Mouse (Mus musculus) lung, postnatal 0 days (tissue): ENCODE results near the gene Kpnb1. TPM values are rescaled to one million over a fixed set of nuclear protein-coding genes. Genes with fewer than 3 reads are reported as not detected.

Source experiments
- ATAC-seq: fragments of 200-750 bp; cut with Nextera tagmentation; 2 replicates; pipeline ENCODE4 v1.8.0; 2017; ENCODE audit warnings: moderate library complexity
- DNase-seq: peaks from one replicate; pipeline ENCODE4 v3.0.0-alpha.2; 2016; ENCODE audit warnings: low spot score
- H3K27ac ChIP-seq: fragments of 300-500 bp; sonication (generic); 2 replicates; pipeline ENCODE4 v1.5.1; 2014; ENCODE audit warnings: antibody characterized with exemption, mild to moderate bottlenecking, low read length, mixed read lengths
- H3K27me3 ChIP-seq: fragments of 300-500 bp; sonication (generic); replicated peaks from 2 replicates; pipeline ENCODE4 v1.6.1; 2014; ENCODE audit warnings: low read length, mixed read lengths; ENCODE audit not compliant: insufficient read depth
- H3K36me3 ChIP-seq: fragments of 300-500 bp; sonication (generic); 2 replicates; pipeline ENCODE4 v1.6.1; 2014; ENCODE audit warnings: low read length, mixed read lengths; ENCODE audit not compliant: insufficient read depth
- H3K4me1 ChIP-seq: fragments of 300-500 bp; sonication (generic); 2 replicates; pipeline ENCODE4 v1.6.1; 2014; ENCODE audit warnings: antibody characterized with exemption, low read depth, low read length, mixed read lengths; ENCODE audit not compliant: insufficient read depth
- H3K4me2 ChIP-seq: fragments of 300-500 bp; sonication (generic); replicated peaks from 2 replicates; pipeline ENCODE4 v1.6.1; 2014; ENCODE audit warnings: low read depth, mild to moderate bottlenecking, low read length, moderate library complexity, mixed read lengths
- H3K4me3 ChIP-seq: fragments of 300-500 bp; sonication (generic); 2 replicates; pipeline ENCODE4 v1.5.1; 2014; ENCODE audit warnings: low read depth, low read length
- H3K9ac ChIP-seq: fragments of 300-500 bp; sonication (generic); replicated peaks from 2 replicates; pipeline ENCODE4 v1.6.1; 2014; ENCODE audit warnings: low read depth, mild to moderate bottlenecking
- H3K9me3 ChIP-seq: fragments of 300-500 bp; sonication (generic); 2 replicates; pipeline ENCODE4 v1.6.1; 2016; ENCODE audit warnings: low read length, mixed read lengths
- CTCF ChIP-seq: IDR thresholded peaks from 2 replicates; pipeline ENCODE4 v1.5.1; 2016; ENCODE audit warnings: antibody characterized with exemption, mild to moderate bottlenecking
- EP300 ChIP-seq: IDR thresholded peaks from 2 replicates; pipeline ENCODE4 v1.6.1; 2016; ENCODE audit warnings: antibody characterized with exemption, mild to moderate bottlenecking, control low read depth
- WGBS: fragments of 180-500 bp; shearing (Covaris S2); extraction: QIAGEN DNeasy Blood & Tissue Kit; methylation state at CpG from one replicate; pipeline ENCODE4 v1.1.7; 2014; 5-methylcytosine and 5-hydroxymethylcytosine counted together
- polyA plus RNA-seq: library from polyadenylated mRNA; unstranded; fragments of >200 nt; fragmentation: Nextera tagmentation; extraction: Ambion mirVana; gene quantifications from 2 replicates; pipeline ENCODE4 v1.2.1, GENCODE M21; 2015

The Kpnb1 gene
- polyA plus RNA-seq, result 17.0 and 20.3 TPM in 2 replicates

DNA sequence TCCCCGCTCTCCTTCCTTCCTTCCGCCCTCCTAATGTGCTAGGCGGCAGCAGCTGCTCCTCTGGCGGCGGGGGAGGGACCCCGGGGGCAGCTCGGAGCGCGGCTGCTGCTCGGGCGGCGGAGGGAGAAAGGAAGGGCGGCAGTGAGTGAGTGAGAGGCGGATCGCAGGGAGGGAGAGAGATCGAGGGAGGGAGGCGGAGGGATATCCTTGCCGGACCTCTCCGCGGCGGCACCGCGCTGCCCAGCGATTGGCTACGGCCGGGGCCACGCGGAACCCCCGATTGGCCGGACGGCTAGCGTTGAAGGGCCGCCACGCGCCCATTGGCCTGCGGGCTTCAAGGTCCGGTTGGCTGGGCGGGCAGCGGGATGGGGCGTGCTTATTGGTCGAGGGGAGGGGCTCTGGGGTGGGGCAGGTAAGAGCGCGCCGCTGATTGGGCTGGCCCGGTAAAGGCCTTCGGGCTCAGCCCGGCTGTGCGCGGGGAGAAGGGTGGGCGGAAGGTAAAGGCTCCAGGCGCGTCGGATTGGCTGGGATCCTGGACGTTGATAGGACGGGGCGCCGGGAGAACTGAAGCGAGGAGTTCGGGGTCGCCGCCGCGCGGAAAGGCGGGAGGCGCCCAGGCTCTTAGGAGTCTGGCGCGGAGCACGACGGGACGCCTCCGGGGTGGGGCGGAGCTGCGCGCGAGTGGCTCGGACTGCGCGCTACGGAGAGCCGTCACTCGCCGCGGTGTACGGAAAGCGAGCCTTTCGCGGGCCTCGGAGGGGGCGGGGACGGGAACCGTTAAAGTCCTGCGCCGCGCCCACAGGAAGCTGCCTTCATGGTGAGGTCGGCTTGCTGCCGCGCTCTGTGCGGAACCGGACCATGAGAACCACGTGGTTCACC, at the start of gene Kpnb1:
Gene Kpnb1, minus strand, starts transcription at position 118 of the 879 bp plus-strand sequence.
- ATAC-seq (peak; percentile 93), DNase-seq (peak; percentile 99)
- Histone ChIP-seq H3K27me3 (no peaks in the 10 kb centered on the region), H3K27ac (peak within 1 kb of the TSS; percentile 94), H3K4me1 (no peaks in the 10 kb centered on the region), H3K4me2 (peak within 1 kb of the TSS; percentile 76), H3K9ac (peak within 1 kb of the TSS; percentile 60), H3K4me3 (peak within 1 kb of the TSS; percentile 93), H3K36me3 (peaks cover 7% of the 10 kb centered on the region; the same call in 1 of the 2 replicates), H3K9me3 (no peaks in the 10 kb centered on the region)
- 1% methylated on average over 83 of the region's 101 CpGs for WGBS
- TF ChIP-seq EP300 (peak; percentile 55; the same call in 1 of the 2 replicates), CTCF (no peak; the same call in 1 of the 2 replicates)

DNA sequence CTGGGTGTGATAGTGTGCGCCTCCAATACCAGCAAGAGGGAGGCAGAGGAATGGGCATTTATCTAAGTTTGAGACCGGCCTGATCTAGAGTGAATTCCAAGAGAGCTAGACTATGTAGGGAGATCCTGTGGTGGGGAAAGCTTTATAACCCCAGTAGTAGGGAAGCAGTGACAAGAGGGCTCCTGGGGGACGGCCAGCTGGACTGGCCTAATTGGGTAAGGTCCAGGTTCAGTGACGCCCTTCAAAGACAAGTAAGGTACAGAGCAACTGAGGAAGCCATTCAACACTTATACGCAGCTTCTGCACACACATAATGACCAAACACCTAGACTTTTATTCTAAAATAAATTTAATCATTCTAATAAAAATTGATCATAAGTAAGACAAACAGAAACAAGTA, 44.8 kb upstream of the Kpnb1 start:
- Histone ChIP-seq H3K27me3 (no peaks in the 10 kb centered on the region), H3K27ac (no peak overlapping the region), H3K4me3 (no peak overlapping the region), H3K9ac (no peak overlapping the region), H3K36me3 (peaks cover 38% of the 10 kb centered on the region; the same call in 1 of the 2 replicates), H3K9me3 (no peaks in the 10 kb centered on the region), H3K4me2 (no peak overlapping the region), H3K4me1 (no peaks in the 10 kb centered on the region)
- WGBS, result 92% methylated on average over 5 of the region's 5 CpGs
- DNase-seq (no peak), ATAC-seq (no peak)
- TF ChIP-seq EP300, result no peak
- no peak for TF ChIP-seq CTCF

GRCm38 (mm10) chr11:97229396-97229795, 41.7 kb upstream of the Kpnb1 start:
- H3K4me1 ChIP-seq, result no peaks in the 10 kb centered on the region
- no peak overlapping the region for H3K9ac ChIP-seq
- H3K4me3 ChIP-seq, result no peak overlapping the region
- ATAC-seq (no peak), DNase-seq (no peak)
- no peaks in the 10 kb centered on the region for H3K9me3 ChIP-seq
- H3K27me3 ChIP-seq, result no peaks in the 10 kb centered on the region
- H3K27ac ChIP-seq, result no peak overlapping the region
- TF ChIP-seq CTCF, result no peak
- no peak for TF ChIP-seq EP300
- no peak overlapping the region for H3K4me2 ChIP-seq
- H3K36me3 ChIP-seq, result peaks cover 52% of the 10 kb centered on the region
- WGBS, result 86% methylated on average over 2 of the region's 2 CpGs

- 86% methylated on average over 7 of the region's 7 CpGs for WGBS
- H3K9me3 ChIP-seq, result no peaks in the 10 kb centered on the region
- DNase-seq (no peak), ATAC-seq (no peak)
- no peak overlapping the region for H3K9ac ChIP-seq
- H3K4me3 ChIP-seq, result no peak overlapping the region
- no peak overlapping the region for H3K4me2 ChIP-seq
- no peaks in the 10 kb centered on the region for H3K27me3 ChIP-seq
- H3K36me3 ChIP-seq, result peaks cover 50% of the 10 kb centered on the region
- no peaks in the 10 kb centered on the region for H3K4me1 ChIP-seq
- H3K27ac ChIP-seq, result no peak overlapping the region
- TF ChIP-seq EP300 (no peak), CTCF (no peak)
These were observed 41.3 kb upstream of the Kpnb1 start for GRCm38 (mm10) chr11:97228985-97229384.

- H3K9ac ChIP-seq, result no peak overlapping the region
- H3K27ac ChIP-seq, result no peak overlapping the region
- WGBS, result 100% methylated on average over 1 of the region's 1 CpGs
- ATAC-seq (no peak), DNase-seq (no peak)
- no peaks in the 10 kb centered on the region for H3K4me1 ChIP-seq
- H3K4me3 ChIP-seq, result no peak overlapping the region
- TF ChIP-seq EP300 (no peak), CTCF (no peak)
- no peaks in the 10 kb centered on the region for H3K27me3 ChIP-seq
- no peaks in the 10 kb centered on the region for H3K9me3 ChIP-seq
- peaks cover 57% of the 10 kb centered on the region for H3K36me3 ChIP-seq
- H3K4me2 ChIP-seq, result no peak overlapping the region
These were observed 38.5 kb upstream of the Kpnb1 start for GRCm38 (mm10) chr11:97226131-97226530.

DNA sequence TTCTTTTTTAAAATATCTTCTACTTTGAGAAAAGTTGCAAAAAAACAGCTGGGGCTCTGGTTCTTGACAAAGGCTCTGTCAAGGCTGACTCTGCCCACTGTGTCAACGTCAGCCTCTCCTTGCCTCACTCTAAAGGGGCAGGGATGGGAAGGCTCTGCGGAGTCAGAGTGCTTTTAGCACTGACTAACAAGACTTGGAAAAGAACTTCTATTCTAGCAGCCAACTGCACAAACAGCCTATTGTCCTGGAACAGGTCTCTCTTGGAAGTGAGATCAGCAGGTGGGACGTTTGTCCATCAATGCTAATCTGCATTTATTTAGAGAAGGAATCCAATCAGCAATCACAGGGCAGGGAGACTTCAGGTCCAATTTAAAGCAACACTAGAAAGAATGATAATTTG, 35.8 kb upstream of the Kpnb1 start:
- Histone ChIP-seq H3K27me3 (no peaks in the 10 kb centered on the region), H3K4me3 (no peak overlapping the region), H3K4me2 (no peak overlapping the region), H3K9me3 (no peaks in the 10 kb centered on the region), H3K4me1 (no peaks in the 10 kb centered on the region), H3K27ac (no peak overlapping the region), H3K36me3 (peaks cover 55% of the 10 kb centered on the region), H3K9ac (no peak overlapping the region)
- WGBS, result 61% methylated on average over 3 of the region's 3 CpGs
- no peak for DNase-seq
- no peak for TF ChIP-seq CTCF
- TF ChIP-seq EP300, result no peak
- ATAC-seq, result no peak
